Mouse (Mus musculus) embryonic fibroblast, embryonic 13.5 days (primary cell): ENCODE measurements around the gene Ptprj.

ENCODE experiments used
- CTCF ChIP-seq: IDR thresholded peaks from 2 replicates; pipeline ENCODE4 v1.5.1; 2011; ENCODE audit warnings: mild to moderate bottlenecking, control low read depth, low read length, moderate library complexity, borderline replicate concordance; ENCODE audit not compliant: insufficient read depth
- POLR2A ChIP-seq: IDR thresholded peaks from 2 replicates; pipeline ENCODE4 v1.6.1; 2011; ENCODE audit warnings: low read depth, mild to moderate bottlenecking, control low read depth, low read length, moderate library complexity

DNA sequence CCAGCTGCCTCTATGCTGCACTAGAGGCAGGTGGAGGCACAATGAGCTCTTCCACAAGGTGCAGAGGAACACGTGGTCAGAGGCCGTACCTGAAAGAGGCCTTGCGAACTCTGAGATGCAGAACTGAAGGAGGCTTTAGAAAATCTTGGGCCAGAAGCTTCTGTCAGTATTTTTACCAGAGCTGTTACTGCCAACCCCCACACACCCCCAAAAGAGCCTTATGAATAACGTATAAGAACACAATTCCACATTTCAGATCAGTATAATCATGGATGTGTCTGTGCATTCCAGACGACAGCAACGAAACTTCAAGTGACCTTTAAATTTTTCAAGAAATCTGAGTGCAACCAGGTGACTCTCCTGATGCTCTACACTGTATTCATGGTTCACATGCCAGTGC lies 98.9 kb downstream of the Ptprj start:
- TF ChIP-seq CTCF (no peak), POLR2A (no peak)
